Mouse (Mus musculus): Measurements from ENCODE around the gene Gm20388.

GRCm38 (mm10) chr8:123406786-123407185 lies 3496.1 kb downstream of the Gm20388 start, which contains the start of gene Mc1r:
- peak; percentile 85 for TF ChIP-seq CTCF (IDR thresholded peaks at IDR 0.05; ENCODE audit: borderline replicate concordance, insufficient read depth, low read depth, low read length)
- TF ChIP-seq POLR2A (IDR thresholded peaks at IDR 0.05; ENCODE audit: borderline replicate concordance, insufficient read depth, low read length) = no peak
